Mouse (Mus musculus): Measurements from ENCODE around the gene Cspg4. TPM values are rescaled to one million over a fixed set of nuclear protein-coding genes. Genes with fewer than 3 reads are reported as not detected.
"Not testable (repeated sequence)": the region's sequence is repeated elsewhere in the genome, so short reads cannot be mapped to it uniquely, and the experiment has no call there.

Gene Cspg4
- total RNA-seq, 2 experiments from 2014 or later, result 19.9 to 25.1 TPM

GRCm38 (mm10) chr9:56923841-56924650, 59.2 kb downstream of the Cspg4 start:
- DNase-seq (ENCODE audit: extremely low spot score in 1 of 2, low spot score in 1 of 2), result no peak

- peak in 1 of 2 experiments; percentile 20 for DNase-seq (ENCODE audit: extremely low spot score in 1 of 2, low spot score in 1 of 2)
These were observed 59.8 kb downstream of the Cspg4 start for GRCm38 (mm10) chr9:56924651-56925027.

GRCm38 (mm10) chr9:56925291-56926024, 60.6 kb downstream of the Cspg4 start:
- no peak for DNase-seq (ENCODE audit: extremely low spot score in 1 of 2, low spot score in 1 of 2)

GRCm38 (mm10) chr9:56926025-56926360, 61.2 kb downstream of the Cspg4 start:
- no peak for DNase-seq (ENCODE audit: extremely low spot score in 1 of 2, low spot score in 1 of 2)

GRCm38 (mm10) chr9:56926387-56926786, 61.6 kb downstream of the Cspg4 start:
- no peak for DNase-seq (ENCODE audit: extremely low spot score in 1 of 2, low spot score in 1 of 2)

- no peak for DNase-seq (ENCODE audit: extremely low spot score in 1 of 2, low spot score in 1 of 2)
These were observed 62.6 kb downstream of the Cspg4 start for GRCm38 (mm10) chr9:56927191-56928012.

- DNase-seq (ENCODE audit: extremely low spot score in 1 of 2, low spot score in 1 of 2), result peak; percentile 82 to 91
These were observed 63.4 kb downstream of the Cspg4 start, which contains the start of gene Snx33 for GRCm38 (mm10) chr9:56928041-56928811. TSS of gene Snx33 (minus strand) at chr9:56928371.

GRCm38 (mm10) chr9:56929496-56929895, 64.7 kb downstream of the Cspg4 start:
- no peak for DNase-seq (ENCODE audit: extremely low spot score in 1 of 2, low spot score in 1 of 2)

- no peak for DNase-seq (ENCODE audit: extremely low spot score in 1 of 2, low spot score in 1 of 2)
These were observed 65.7 kb downstream of the Cspg4 start for GRCm38 (mm10) chr9:56930556-56930955.

- DNase-seq (ENCODE audit: extremely low spot score in 1 of 2, low spot score in 1 of 2), result no peak
These were observed 72.0 kb downstream of the Cspg4 start for GRCm38 (mm10) chr9:56936861-56937222.

- DNase-seq (ENCODE audit: extremely low spot score in 1 of 2, low spot score in 1 of 2), result peak; percentile 68 to 84
These were observed 72.7 kb downstream of the Cspg4 start, which contains the start of gene Imp3 for GRCm38 (mm10) chr9:56937223-56938160. TSS of gene Imp3 (plus strand) at chr9:56937475.

GRCm38 (mm10) chr9:56938374-56938773, 73.5 kb downstream of the Cspg4 start:
- no peak for DNase-seq (ENCODE audit: extremely low spot score in 1 of 2, low spot score in 1 of 2)

GRCm38 (mm10) chr9:56947481-56947880, 82.6 kb downstream of the Cspg4 start:
- DNase-seq (ENCODE audit: extremely low spot score in 1 of 2, low spot score in 1 of 2), result not testable (repeated sequence)

- DNase-seq (ENCODE audit: extremely low spot score in 1 of 2, low spot score in 1 of 2), result not testable (repeated sequence)
These were observed 83.9 kb downstream of the Cspg4 start for GRCm38 (mm10) chr9:56948699-56949098.

Other genes with a start within 250 kb of the Cspg4 start
- 100 to 1,000 TPM; 263 to 279 TPM for gene Lingo1, start 68.6 kb upstream of the Cspg4 start, total RNA-seq (2021)
- gene Odf3l1, start 354 bp upstream of the Cspg4 start, total RNA-seq (2021), result not detected
- 1 to 10 TPM; 8.1 to 8.4 TPM for gene Snx33, start 63.3 kb downstream of the Cspg4 start, total RNA-seq (2021)
- gene Imp3, start 72.4 kb downstream of the Cspg4 start, total RNA-seq (2021), result 10 to 100 TPM; 47.8 to 59.3 TPM
- gene Snupn, start 85.8 kb downstream of the Cspg4 start, total RNA-seq (2021), result 10 to 100 TPM; 16.1 to 16.3 TPM
- gene Ptpn9, start 129.9 kb downstream of the Cspg4 start, total RNA-seq (2021), result 10 to 100 TPM; 29.2 to 30.9 TPM
- 10 to 100 TPM; 32.5 to 38.8 TPM for gene Sin3a, start 207.0 kb downstream of the Cspg4 start, total RNA-seq (2021)

Measured in layer of hippocampus, postnatal 25 days (tissue).